Mouse (Mus musculus) brain, adult 2 months (tissue): Measurements from ENCODE around the gene Cacna1d.
A peak's percentile ranks its signal among the peaks of the same experiment; 100 is the strongest.

Source experiments
- DNase-seq: peaks from one replicate; pipeline ENCODE4 v3.0.0; 2011; ENCODE audit warnings: low read depth, low spot score

Gene Cacna1d

GRCm38 (mm10) chr14:30270350-30270749 lies 220.9 kb downstream of the Cacna1d start:
- DNase-seq, result no peak

GRCm38 (mm10) chr14:30265728-30266127 lies 225.5 kb downstream of the Cacna1d start:
- DNase-seq, result no peak

DNA sequence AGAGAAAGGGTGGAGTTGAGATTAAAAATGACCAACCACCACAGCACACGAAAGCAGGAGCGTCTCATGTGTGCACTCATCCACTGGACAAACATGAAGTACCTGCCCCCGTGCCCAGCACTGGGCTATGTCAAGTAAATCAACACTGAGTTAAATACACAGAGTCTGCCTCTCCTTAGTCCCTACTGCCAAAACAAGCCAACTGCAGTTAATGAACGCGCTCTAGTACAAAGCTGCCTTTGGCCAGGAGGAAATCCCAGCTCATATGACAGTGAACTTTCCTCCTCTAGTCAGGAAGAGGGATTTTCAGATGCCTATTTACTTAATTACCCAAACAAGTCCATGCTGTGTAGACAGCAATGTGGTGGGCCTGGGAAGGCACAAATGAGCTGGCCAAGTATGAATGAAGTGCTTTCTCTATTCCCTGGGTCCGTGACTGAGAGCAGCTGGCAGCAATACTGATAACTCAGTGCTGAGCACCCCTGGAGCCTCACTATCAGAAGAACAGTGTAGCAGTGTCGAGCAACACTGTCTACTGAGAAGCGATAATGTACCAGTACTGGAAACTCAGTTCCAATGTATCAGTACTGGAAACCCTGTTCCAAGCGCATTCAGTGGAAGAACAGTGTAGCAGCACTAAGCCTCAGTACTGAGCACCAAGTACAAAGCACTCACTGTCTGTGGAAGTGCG lies 229.5 kb downstream of the Cacna1d start:
- DNase-seq, result no peak

DNA sequence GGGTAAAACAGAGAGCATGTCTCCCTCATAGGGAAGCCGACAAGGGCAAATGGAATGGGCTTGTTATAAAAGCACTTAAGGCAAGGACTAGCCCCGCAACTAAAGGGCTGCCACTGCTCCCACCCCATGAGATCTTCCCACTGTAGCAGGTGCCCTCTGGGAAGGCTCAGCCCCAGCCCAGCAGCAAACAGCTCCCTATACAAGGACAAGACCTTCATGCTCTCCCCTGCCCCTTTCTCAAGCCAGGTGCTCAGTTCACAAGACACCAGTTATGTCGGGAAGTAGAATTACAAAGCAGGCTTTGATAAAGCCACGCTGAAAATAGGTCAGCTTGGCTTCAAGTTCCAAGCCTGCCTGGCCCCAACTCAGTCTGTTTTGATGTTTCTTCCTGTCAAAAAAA lies 233.6 kb downstream of the Cacna1d start:
- DNase-seq, result no peak

DNA sequence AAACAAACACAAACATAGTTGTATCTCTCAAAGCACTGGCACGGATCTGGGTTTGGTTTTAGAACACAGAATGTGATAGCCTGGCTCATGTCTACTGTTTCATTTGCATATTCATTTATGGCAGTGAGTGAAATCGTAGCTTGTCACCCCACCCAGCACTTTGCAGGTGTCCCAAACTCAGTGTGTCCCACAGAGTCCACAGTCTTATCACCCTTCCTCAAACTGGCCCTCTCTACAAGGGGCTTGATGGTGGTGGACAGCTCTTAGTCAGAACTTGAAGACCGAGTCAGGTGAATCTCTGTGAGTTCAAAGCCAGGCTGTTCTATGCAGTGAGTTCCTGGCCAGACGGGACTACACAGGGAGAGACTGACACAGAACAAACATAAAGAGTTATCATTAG lies 234.8 kb downstream of the Cacna1d start:
- no peak for DNase-seq

GRCm38 (mm10) chr14:30255701-30256400 lies 235.4 kb downstream of the Cacna1d start:
- peak; percentile 87 for DNase-seq

DNA sequence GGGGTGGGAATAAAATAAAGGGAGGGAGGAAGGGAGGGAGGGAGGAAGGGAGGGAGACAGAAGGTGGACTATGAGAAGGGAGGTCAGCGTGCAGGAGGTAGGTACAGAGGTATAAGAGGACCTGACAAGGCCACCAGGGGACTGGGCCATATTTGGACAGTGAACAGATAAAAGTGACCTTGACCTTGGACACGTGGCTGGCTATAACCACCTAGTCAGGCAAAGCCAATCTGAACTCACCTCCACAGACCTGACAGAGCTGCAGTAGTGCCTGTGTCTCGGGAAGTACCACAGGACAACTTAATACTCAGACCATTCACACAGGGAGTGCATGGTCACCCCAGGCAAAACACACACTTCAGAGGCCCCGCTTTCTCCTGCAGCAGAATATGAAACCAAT lies 236.5 kb downstream of the Cacna1d start:
- DNase-seq, result no peak

GRCm38 (mm10) chr14:30252824-30253223 lies 238.4 kb downstream of the Cacna1d start:
- DNase-seq, result no peak

DNA sequence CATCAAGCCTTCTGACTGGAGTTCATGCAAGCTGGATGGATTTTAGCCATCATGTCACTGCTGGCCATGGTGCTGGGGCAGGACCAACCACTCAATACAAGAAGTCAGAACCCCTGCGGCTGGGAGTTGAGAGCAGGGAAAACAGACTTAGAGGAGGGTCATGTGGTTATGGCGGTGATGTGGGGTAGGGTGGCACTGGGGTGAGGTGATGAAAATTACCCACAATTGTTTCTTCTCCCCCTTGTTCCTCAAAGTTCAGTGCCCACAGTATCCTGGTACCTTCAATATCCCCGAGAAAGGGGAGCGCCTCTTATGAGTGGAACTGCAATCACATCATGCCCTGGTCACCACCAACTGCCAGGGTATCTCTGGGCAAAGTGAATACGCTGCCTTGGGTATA lies 239.9 kb downstream of the Cacna1d start:
- DNase-seq, result no peak

GRCm38 (mm10) chr14:30249591-30249990 lies 241.7 kb downstream of the Cacna1d start:
- DNase-seq, result no peak

DNA sequence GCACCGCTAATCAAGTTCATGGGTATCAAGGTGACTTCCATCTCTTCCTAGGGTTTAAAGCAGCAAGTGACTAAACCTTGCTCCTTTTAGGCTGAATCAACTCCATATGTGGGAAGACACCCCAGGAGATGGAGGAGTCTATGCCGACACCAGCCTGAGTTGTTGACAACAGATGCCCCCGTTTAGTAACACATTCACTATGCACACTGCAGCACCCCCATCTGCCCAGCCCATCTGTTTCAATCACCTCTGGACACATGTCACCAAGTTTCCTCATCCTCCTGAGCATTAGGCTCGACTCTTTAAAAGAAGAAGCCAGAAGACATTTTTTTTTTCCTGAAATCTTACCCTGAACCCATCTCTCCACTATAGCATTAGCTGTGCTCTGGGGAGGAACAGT lies 242.4 kb downstream of the Cacna1d start:
- peak; percentile 63 for DNase-seq

DNA sequence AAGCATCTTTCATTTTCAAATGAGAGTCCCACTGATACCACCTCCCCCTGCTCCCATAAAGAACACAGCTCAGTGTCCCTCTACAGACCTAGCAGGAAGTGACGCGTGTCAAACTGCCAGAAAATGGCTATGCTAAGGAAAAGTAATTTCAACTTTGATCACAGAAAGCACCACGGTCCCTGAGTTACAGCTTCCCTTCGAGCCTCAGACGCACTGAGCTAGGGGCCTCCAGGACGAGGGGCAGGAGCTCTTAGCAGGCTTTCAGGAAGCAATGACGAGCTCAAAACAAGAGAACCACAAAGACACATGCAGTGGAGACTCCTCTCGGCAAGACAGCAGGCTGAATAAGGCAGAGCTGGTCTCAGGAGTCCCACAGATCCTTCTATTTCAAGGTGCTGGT lies 243.1 kb downstream of the Cacna1d start:
- no peak for DNase-seq

DNA sequence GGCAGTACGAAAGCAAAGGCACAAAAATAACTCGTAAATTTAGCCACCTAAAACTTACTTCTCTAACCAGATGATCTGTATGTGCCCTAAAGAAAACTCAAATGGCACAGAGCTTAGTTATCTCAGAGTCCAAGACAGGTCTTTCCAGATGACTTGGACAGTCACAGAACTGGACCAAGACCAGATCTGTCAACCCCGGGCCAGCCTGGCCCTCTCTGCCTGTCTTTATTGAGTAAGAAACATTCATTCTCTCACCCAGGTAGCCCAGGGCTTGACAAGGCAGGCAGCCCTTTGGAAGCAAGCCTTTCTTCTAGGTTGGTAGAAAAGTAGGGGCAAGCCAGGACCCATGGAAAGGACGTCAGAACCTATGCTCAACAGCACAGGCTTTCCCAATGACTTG lies 243.6 kb downstream of the Cacna1d start:
- no peak for DNase-seq

DNA sequence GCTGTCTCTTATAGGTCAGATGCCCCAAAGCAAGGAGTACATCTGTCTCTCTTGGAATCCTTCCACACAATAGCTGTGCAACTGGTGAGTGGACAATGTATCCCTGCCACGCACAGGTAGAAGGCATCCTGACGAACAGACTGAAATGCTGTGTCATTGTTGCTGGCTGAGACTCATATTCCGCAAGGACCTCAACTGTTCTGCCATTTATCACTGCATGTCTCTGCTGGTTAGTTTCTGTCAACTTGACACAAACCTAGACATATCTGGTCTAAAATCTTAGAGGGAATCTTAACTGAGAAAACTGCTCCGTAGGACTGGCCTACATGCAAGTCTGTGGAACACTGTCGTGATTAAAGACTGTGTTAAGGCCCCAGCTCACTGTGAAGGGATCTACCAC lies 246.5 kb downstream of the Cacna1d start:
- no peak for DNase-seq

DNA sequence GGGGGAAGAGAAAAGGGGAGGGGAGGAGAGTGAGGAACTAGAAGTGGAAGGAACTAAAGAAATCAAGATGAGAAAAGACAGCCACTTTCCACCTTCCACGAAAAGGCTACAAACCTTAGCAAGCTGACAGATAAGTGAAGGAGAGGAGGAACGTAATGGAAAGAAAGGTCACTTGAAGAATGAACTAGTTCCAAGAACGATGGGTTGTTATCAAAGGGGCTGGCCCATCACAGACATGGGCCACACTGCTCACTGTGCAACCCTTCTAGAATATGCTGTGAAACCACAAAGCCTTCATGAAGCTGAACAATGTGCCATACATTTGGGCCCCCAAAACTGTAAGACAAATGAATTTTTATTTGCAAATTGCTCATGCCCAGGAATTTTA lies 248.4 kb downstream of the Cacna1d start:
- DNase-seq, result no peak

GRCm38 (mm10) chr14:30242166-30242817 lies 249.0 kb downstream of the Cacna1d start:
- DNase-seq, result no peak

DNA sequence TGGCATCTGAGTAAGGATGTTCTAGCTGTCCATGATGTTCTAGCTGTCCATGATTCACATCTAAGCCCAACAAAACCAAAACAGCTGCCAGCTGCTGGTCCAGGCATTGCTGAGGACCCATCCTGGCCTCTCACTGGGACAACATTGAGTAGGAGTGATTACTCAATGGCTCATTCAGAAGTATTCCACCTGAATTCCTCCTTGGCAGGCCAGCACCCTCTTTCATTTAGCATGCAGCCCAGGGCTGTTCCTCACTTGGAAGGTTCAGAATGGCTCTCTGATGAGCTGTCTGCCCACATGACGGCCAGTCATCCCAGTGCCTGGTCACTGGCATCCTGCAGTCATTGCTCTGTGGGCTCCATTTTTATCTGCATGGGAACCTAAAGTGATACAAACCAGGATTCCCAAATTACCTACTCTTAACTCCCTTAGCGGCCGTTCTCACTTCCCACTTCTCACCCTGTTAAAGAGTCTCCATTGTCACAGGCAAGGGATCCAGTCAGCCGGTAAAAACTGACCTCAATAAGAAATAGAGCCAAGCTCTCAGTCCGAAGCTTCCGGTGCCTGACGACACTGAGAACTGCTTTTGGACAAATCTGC lies 250.2 kb downstream of the Cacna1d start:
- DNase-seq, result no peak

GRCm38 (mm10) chr14:30238807-30239206 lies 252.4 kb downstream of the Cacna1d start:
- no peak for DNase-seq

DNA sequence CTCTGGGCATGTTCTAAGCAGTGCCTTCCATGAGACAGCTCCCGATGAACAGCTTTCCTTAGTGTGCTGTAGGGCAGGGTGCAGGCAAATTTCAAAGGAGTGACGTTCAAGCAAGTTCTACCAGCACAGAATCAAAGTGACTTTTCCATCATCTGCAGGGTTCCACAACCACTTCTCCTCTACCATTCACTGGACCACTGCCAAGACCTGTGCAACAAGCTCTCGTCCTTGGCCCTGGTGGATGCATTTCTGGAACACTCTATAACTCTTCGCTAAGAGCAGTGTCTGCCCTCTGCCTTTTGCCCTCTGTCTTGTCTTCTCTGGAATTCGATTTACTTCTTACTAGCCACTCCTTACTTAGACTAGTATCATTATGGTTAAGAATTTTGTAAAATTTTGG lies 266.1 kb downstream of the Cacna1d start:
- DNase-seq, result no peak

- DNase-seq, result peak; percentile 59
These were observed 269.2 kb downstream of the Cacna1d start for GRCm38 (mm10) chr14:30222101-30222500.

DNA sequence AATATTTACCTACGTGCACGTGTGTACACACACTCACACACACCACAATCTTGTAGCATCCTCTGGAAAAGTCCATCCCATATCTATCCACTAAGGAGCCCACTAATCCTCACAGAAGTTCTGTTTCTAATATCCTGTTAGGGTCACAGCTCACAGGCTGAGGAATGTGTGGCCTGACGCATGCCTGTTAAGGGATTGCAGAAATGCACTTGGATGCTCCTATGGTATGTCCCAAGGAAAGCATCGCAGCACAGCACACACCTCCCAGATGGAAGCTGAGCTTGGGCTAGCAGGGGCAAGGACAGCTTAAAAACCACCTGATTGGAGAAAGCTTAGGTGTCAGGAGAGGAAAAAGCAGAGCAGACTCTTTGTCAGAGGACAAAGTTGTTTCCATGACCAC lies 271.4 kb downstream of the Cacna1d start:
- DNase-seq, result no peak

GRCm38 (mm10) chr14:30218114-30218513 lies 273.1 kb downstream of the Cacna1d start:
- peak; percentile 98 for DNase-seq

DNA sequence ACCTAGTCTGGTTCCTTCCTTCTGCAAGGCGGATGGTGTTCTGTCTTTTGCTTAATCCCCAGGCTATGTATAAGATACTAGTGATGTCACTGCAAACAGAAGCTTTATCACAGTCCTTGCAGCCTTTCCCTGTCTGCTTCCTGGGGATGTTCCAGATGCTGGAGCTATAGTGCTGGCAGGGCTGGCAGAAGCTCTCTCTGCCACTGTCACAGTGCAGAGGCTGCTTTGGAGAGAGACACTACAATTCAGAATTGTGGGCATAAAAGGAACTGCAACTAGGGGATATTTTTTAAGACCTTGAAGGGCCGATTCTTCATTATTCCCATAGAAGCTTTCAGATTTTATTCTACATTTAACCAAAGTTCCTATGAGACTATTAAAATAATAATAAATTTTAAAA lies 274.1 kb downstream of the Cacna1d start:
- peak; percentile 80 for DNase-seq
